Mouse (Mus musculus) spleen, adult 2 months (tissue): ENCODE measurements around the gene Fam168b. TPM values are rescaled to one million over a fixed set of nuclear protein-coding genes. Genes with fewer than 3 reads are reported as not detected.

Source experiments
- DNase-seq, 2 experiments: peaks; one replicate each; pipeline versions ENCODE4 v3.0.0 to v3.0.0-alpha.2; 2012 to 2021; ENCODE audit warnings: low spot score in 2 of 2, low read depth in 1 of 2
- H3K27ac ChIP-seq: fragments of 200-500 bp; 2 replicates; pipeline ENCODE4 v1.5.1; 2012; ENCODE audit warnings: low read length, inconsistent platforms; ENCODE audit not compliant: insufficient read depth
- H3K27me3 ChIP-seq: fragments of 200-500 bp; 2 replicates; pipeline ENCODE4 v1.6.1; 2012; ENCODE audit warnings: mild to moderate bottlenecking, moderate library complexity, low read length, inconsistent platforms; ENCODE audit not compliant: control insufficient read depth, insufficient read depth
- H3K36me3 ChIP-seq: fragments of 200-500 bp; 2 replicates; pipeline ENCODE4 v1.6.1; 2012; ENCODE audit warnings: mild to moderate bottlenecking, low read length, inconsistent platforms; ENCODE audit not compliant: control insufficient read depth, insufficient read depth
- H3K4me1 ChIP-seq: fragments of 200-500 bp; 2 replicates; pipeline ENCODE4 v1.6.1; 2011; ENCODE audit warnings: inconsistent platforms; ENCODE audit not compliant: control insufficient read depth, insufficient read depth, insufficient read length
- H3K4me3 ChIP-seq: fragments of 200-500 bp; 2 replicates; pipeline ENCODE4 v1.5.1; 2011; ENCODE audit warnings: mild to moderate bottlenecking, inconsistent platforms; ENCODE audit not compliant: insufficient read depth, insufficient read length; ENCODE audit errors: extremely low read depth
- CTCF ChIP-seq: fragments of 200-500 bp; IDR thresholded peaks from 2 replicates; pipeline ENCODE4 v1.5.1; 2011; ENCODE audit warnings: mild to moderate bottlenecking, inconsistent platforms; ENCODE audit not compliant: insufficient read depth, insufficient read length, insufficient replicate concordance; ENCODE audit errors: extremely low read depth
- POLR2A ChIP-seq: fragments of 200-500 bp; IDR thresholded peaks from 2 replicates; pipeline ENCODE4 v1.6.1; 2011; ENCODE audit warnings: low read depth, low read length, inconsistent platforms
- WGBS: fragments of 180-500 bp; shearing (Covaris S2); methylation state at CpG from one replicate; pipeline ENCODE4 v1.1.7; 2018; 5-methylcytosine and 5-hydroxymethylcytosine counted together
- polyA plus RNA-seq: library from polyadenylated mRNA; depleted of rRNA; stranded (reverse); fragments of >200 nt; gene quantifications from 2 replicates; pipeline ENCODE4 v1.2.3, GENCODE M21; 2012; rRNA removed

The Fam168b gene
- polyA plus RNA-seq, 1 experiment: 351 TPM

DNA sequence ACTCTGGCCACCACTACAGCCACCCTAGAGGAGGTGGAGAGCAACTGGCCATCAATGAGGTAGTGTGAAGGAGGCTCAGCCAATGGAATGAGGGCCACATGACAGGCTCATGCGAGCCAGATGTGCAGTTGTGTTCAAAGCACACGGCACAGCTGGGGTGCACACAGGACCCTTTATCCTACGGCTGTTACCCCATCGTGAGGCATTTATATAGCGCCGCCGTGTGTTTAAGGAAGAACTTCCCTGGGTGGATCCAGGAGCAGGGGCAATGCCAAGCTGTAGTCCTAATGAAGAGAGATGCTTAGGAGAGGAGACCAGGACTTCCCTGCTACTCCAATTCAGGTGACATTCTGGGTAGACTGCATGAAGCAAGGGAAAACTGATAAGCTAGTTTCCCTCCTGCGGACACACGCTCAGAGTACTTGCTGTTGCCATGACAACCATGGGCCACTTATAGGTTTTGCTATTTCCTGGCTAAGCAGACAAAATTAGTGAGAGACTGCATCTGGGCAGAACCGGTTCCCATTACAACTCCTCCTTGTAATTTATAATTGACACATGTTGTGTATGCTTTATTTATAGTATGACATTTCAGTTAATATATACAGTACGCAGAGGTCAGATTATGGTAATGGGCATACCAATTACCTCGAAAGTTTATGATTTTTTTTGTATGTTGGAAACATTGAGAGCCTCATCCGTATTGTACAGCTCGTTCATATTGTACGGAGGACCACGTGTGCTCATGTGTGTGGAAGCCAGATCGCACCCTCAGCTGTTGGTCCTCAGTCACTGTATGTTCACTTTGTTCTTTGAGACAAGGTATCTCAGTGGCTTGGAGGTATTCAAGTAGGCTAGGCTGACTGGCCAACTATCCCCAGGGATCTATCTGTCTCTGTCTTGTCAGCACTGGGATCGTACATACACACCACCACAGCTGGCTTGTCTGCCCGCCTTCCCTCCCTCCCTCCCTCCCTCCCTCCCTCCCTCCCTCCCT is 49.3 kb downstream of the Fam168b start:
- WGBS: 61% methylated on average over 19 of the region's 19 CpGs
- H3K36me3 ChIP-seq: no peaks in the 10 kb centered on the region
- TF ChIP-seq POLR2A (no peak), CTCF (no peak)
- no peak for DNase-seq
- no peak overlapping the region for H3K4me3 ChIP-seq
- no peaks in the 10 kb centered on the region for H3K4me1 ChIP-seq
- H3K27ac ChIP-seq: no peak overlapping the region
- H3K27me3 ChIP-seq: no peaks in the 10 kb centered on the region

DNA sequence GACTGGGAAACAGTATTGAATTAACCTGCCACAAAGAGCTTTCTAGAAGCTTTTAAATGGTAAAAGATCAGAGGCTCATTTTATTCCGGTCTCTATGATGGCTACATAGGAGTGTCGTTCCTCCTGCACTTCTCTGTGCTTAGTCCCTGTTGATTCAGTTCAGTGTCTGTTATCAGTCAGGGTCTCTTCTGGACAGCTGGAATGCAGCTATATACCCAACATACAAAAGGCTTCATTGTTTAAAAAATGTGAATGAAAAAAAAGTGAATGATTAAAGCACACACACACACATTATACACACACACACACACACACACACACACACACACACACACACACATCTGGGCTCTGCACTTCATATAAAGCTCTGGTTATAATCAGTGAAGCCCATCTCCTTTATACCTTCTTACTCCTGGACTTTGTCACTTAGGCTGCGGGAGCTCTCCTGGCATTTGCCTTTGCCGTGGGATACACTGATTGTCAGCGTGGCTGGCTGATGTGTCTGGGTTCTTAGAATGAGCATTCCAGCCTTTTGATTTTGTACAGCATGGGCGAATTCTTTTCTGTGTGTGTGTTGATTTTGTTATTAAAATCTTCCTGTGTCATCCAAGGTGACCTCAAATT is 59.2 kb downstream of the Fam168b start:
- Histone ChIP-seq H3K36me3 (no peaks in the 10 kb centered on the region), H3K4me1 (no peaks in the 10 kb centered on the region), H3K4me3 (no peak overlapping the region), H3K27me3 (no peaks in the 10 kb centered on the region), H3K27ac (no peak overlapping the region)
- WGBS: 76% methylated on average over 6 of the region's 6 CpGs
- TF ChIP-seq CTCF (no peak), POLR2A (no peak)
- no peak for DNase-seq

DNA sequence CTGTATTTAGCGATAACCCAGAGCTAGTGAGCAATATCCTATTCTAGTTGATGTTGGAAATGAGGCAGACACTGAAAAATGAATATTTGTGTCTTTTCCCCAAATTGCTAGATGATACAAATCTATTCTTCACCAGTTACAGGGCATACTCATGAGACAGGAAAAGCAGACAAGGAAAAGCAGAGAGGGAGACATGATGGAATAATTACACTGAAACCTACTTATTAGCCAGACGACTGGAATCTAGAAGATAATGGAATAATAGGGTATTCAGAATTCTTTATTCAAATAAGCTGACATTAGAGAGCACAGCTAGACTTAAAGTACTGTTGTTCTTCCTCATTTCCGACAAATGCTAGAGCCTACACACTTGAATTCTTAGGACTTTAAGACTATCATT is 67.0 kb downstream of the Fam168b start:
- TF ChIP-seq POLR2A: no peak
- no peak for TF ChIP-seq CTCF
- Histone ChIP-seq H3K4me1 (no peaks in the 10 kb centered on the region), H3K4me3 (no peak overlapping the region), H3K36me3 (no peaks in the 10 kb centered on the region), H3K27me3 (no peaks in the 10 kb centered on the region), H3K27ac (no peak overlapping the region)
- WGBS: 92% methylated on average over 3 of the region's 3 CpGs
- DNase-seq: no peak

DNA sequence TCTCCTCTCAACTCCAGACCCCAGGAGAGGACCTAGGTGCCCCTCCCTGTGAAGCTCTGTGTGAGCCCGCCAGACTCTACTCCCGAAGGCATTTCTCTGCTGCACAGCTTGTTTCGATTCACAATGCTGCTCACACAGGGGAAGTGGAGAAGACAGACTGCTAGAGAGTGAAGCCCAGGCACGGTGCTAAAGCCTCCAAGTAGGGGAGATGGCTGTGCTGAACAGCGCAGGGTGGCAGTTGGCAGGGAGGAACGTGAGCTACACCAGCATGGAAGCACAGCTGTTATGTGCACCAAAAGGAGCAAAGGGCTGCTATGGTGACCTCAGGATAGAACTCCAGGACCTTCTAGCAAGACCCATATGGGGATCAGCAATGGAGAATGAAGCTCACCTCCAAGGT is 74.0 kb downstream of the Fam168b start:
- Histone ChIP-seq H3K27me3 (no peaks in the 10 kb centered on the region), H3K27ac (no peak overlapping the region), H3K36me3 (no peaks in the 10 kb centered on the region), H3K4me3 (no peak overlapping the region), H3K4me1 (no peaks in the 10 kb centered on the region)
- TF ChIP-seq CTCF (no peak), POLR2A (no peak)
- no peak for DNase-seq
- WGBS: 63% methylated on average over 6 of the region's 6 CpGs

DNA sequence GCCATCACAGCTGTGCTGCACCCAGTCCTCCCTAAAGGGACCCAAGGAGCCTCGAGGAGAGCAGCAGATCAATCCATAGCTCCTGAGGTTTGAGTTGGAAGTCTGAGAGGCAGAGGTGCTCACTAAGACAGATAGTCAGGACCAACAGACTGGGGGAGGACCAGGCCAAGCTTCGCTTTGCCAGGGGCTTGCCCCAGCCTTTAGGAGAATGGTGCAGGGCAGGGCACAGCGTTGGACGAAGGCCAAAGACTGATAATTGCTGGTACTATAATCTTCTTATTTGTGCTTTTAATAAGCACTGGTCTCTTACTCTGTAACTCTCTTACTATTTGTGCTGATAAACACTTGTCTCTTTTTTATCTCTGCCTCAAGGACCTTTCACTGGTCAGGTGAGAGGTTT is 75.0 kb downstream of the Fam168b start:
- Histone ChIP-seq H3K27me3 (no peaks in the 10 kb centered on the region), H3K4me3 (no peak overlapping the region), H3K27ac (no peak overlapping the region), H3K4me1 (no peaks in the 10 kb centered on the region), H3K36me3 (no peaks in the 10 kb centered on the region)
- no peak for DNase-seq
- WGBS: 76% methylated on average over 4 of the region's 4 CpGs
- TF ChIP-seq POLR2A: no peak
- TF ChIP-seq CTCF: no peak

DNA sequence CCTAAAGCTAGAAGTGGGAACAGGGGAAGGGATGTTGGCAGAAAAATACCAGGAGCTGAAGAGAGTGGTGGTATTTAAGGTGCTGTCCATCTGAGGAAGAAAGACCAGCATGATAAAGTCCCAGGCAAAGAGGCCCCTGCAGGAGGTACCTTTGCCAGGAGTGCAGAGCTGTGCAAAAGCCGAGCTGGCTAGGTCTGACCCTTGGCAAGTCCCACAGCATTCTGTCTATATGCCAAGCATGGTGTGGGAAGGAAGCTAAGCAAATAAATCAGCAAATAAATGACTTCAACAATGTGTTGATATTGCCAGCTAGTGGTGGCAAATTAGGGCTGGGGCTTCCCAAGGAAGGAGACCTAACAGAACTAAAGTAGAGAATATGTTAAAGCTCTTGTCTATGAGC is 76.0 kb downstream of the Fam168b start:
- no peak overlapping the region for H3K27ac ChIP-seq
- H3K27me3 ChIP-seq: no peaks in the 10 kb centered on the region
- WGBS: 27% methylated on average over 1 of the region's 1 CpGs
- H3K4me1 ChIP-seq: no peaks in the 10 kb centered on the region
- DNase-seq: no peak
- no peak overlapping the region for H3K4me3 ChIP-seq
- H3K36me3 ChIP-seq: no peaks in the 10 kb centered on the region
- TF ChIP-seq POLR2A (no peak), CTCF (no peak)

Other genes with a start within 250 kb of the Fam168b start
- 25.0 and 27.1 TPM in 2 replicates for gene Plekhb2, start 6.9 kb upstream of the Fam168b start, polyA plus RNA-seq